Mouse (Mus musculus) megakaryocyte, embryonic 14.5 days (primary cell): ENCODE measurements around the gene Ikbke. TPM values are rescaled to one million over a fixed set of nuclear protein-coding genes. Genes with fewer than 3 reads are reported as not detected.
"Not testable (repeated sequence)": the region's sequence is repeated elsewhere in the genome, so short reads cannot be mapped to it uniquely, and the experiment has no call there.

ENCODE experiments used
- H3K27me3 ChIP-seq: replicated peaks from 2 replicates; pipeline ENCODE3; 2012; ENCODE audit warnings: inconsistent platforms
- H3K36me3 ChIP-seq: replicated peaks from 2 replicates; pipeline ENCODE3; 2012; ENCODE audit warnings: low read length, inconsistent platforms, mixed read lengths
- H3K4me1 ChIP-seq: 2 replicates; pipeline ENCODE4 v1.6.1; 2012; ENCODE audit warnings: inconsistent platforms
- H3K4me3 ChIP-seq: replicated peaks from 2 replicates; pipeline ENCODE3; 2012; ENCODE audit warnings: moderate library complexity, mild to moderate bottlenecking, inconsistent platforms
- H3K9me3 ChIP-seq: 2 replicates; pipeline ENCODE4 v1.6.1; 2012; ENCODE audit warnings: inconsistent platforms
- FLI1 ChIP-seq: IDR thresholded peaks from 2 replicates; pipeline ENCODE4 v1.6.1; 2012; ENCODE audit warnings: low read length, inconsistent platforms, mixed read lengths
- GATA1 ChIP-seq: IDR thresholded peaks from 3 replicates; pipeline ENCODE4 v1.6.1; 2012; ENCODE audit warnings: mixed read lengths, low read length, inconsistent platforms, borderline replicate concordance
- polyA plus RNA-seq: library from polyadenylated mRNA; stranded (reverse); fragments of >175 nt; gene quantifications from 2 replicates; pipeline ENCODE4 v1.2.3, GENCODE M21; 2012; ENCODE audit warnings: low replicate concordance; ENCODE audit not compliant: insufficient read depth

Gene Ikbke
- 1.8 and 15.6 TPM in 2 replicates for polyA plus RNA-seq

GRCm38 (mm10) chr1:131279456-131279776 lies at the start of gene Ikbke:
Ikbke (minus strand) TSS chr1:131279606.
- H3K27me3 ChIP-seq: peaks cover 9% of the 10 kb centered on the region
- H3K36me3 ChIP-seq: peaks cover 25% of the 10 kb centered on the region
- H3K4me1 ChIP-seq: peaks cover 88% of the 10 kb centered on the region
- peak within 1 kb of the TSS; percentile 91 for H3K4me3 ChIP-seq
- TF ChIP-seq GATA1 (no peak), FLI1 (no peak)
- no peaks in the 10 kb centered on the region for H3K9me3 ChIP-seq

GRCm38 (mm10) chr1:131329093-131329492 lies 49.7 kb upstream of the Ikbke start:
- not testable (repeated sequence) for H3K9me3 ChIP-seq, H3K27me3 ChIP-seq, H3K4me3 ChIP-seq
- H3K4me1 ChIP-seq: peaks cover 26% of the 10 kb centered on the region
- peaks cover 86% of the 10 kb centered on the region for H3K36me3 ChIP-seq

- Histone ChIP-seq H3K4me3 (no peak overlapping the region), H3K9me3 (no peaks in the 10 kb centered on the region), H3K36me3 (peaks cover 84% of the 10 kb centered on the region), H3K27me3 (no peaks in the 10 kb centered on the region), H3K4me1 (peaks cover 17% of the 10 kb centered on the region)
- no peak for TF ChIP-seq GATA1
- TF ChIP-seq FLI1: no peak
Observed at GRCm38 (mm10) chr1:131327167-131327566, 47.8 kb upstream of the Ikbke start.

- Histone ChIP-seq H3K9me3 (no peaks in the 10 kb centered on the region), H3K4me1 (peaks cover 24% of the 10 kb centered on the region), H3K27me3 (no peaks in the 10 kb centered on the region), H3K36me3 (peaks cover 89% of the 10 kb centered on the region), H3K4me3 (no peak overlapping the region)
- TF ChIP-seq GATA1 (no peak), FLI1 (no peak)
Observed at GRCm38 (mm10) chr1:131324816-131325463, 45.5 kb upstream of the Ikbke start.

- Histone ChIP-seq H3K4me1 (peaks cover 34% of the 10 kb centered on the region), H3K9me3 (no peaks in the 10 kb centered on the region), H3K4me3 (no peak overlapping the region), H3K36me3 (peaks cover 95% of the 10 kb centered on the region), H3K27me3 (no peaks in the 10 kb centered on the region)
- TF ChIP-seq FLI1: no peak
- TF ChIP-seq GATA1: no peak
Observed at GRCm38 (mm10) chr1:131319598-131320330, 40.4 kb upstream of the Ikbke start.

- peaks cover 34% of the 10 kb centered on the region for H3K4me1 ChIP-seq
- H3K4me3 ChIP-seq: no peak overlapping the region
- peaks cover 95% of the 10 kb centered on the region for H3K36me3 ChIP-seq
- H3K27me3 ChIP-seq: no peaks in the 10 kb centered on the region
- TF ChIP-seq GATA1 (no peak), FLI1 (no peak)
- no peaks in the 10 kb centered on the region for H3K9me3 ChIP-seq
Observed at GRCm38 (mm10) chr1:131318397-131318796, 39.0 kb upstream of the Ikbke start.

GRCm38 (mm10) chr1:131317625-131318024 lies 38.2 kb upstream of the Ikbke start:
- no peak overlapping the region for H3K4me3 ChIP-seq
- H3K36me3 ChIP-seq: peaks cover 96% of the 10 kb centered on the region
- no peaks in the 10 kb centered on the region for H3K9me3 ChIP-seq
- H3K4me1 ChIP-seq: peaks cover 34% of the 10 kb centered on the region
- no peaks in the 10 kb centered on the region for H3K27me3 ChIP-seq
- no peak for TF ChIP-seq FLI1

- H3K27me3 ChIP-seq: no peaks in the 10 kb centered on the region
- no peaks in the 10 kb centered on the region for H3K9me3 ChIP-seq
- TF ChIP-seq FLI1 (no peak), GATA1 (no peak)
- peaks cover 4% of the 10 kb centered on the region; the same call in 1 of the 2 replicates for H3K4me1 ChIP-seq
- peaks cover 74% of the 10 kb centered on the region for H3K36me3 ChIP-seq
- H3K4me3 ChIP-seq: no peak overlapping the region
Observed at GRCm38 (mm10) chr1:131311284-131311683, 31.9 kb upstream of the Ikbke start.

- no peaks in the 10 kb centered on the region for H3K9me3 ChIP-seq
- no peaks in the 10 kb centered on the region for H3K27me3 ChIP-seq
- H3K4me3 ChIP-seq: no peak overlapping the region
- H3K4me1 ChIP-seq: peaks cover 4% of the 10 kb centered on the region; the same call in 1 of the 2 replicates
- TF ChIP-seq FLI1 (no peak), GATA1 (no peak)
- H3K36me3 ChIP-seq: peaks cover 65% of the 10 kb centered on the region
Observed at GRCm38 (mm10) chr1:131310237-131310818, 30.9 kb upstream of the Ikbke start.

- H3K9me3 ChIP-seq: no peaks in the 10 kb centered on the region
- no peak overlapping the region for H3K4me3 ChIP-seq
- no peaks in the 10 kb centered on the region for H3K27me3 ChIP-seq
- TF ChIP-seq GATA1: no peak
- no peak for TF ChIP-seq FLI1
- H3K4me1 ChIP-seq: peaks cover 27% of the 10 kb centered on the region
- peaks cover 62% of the 10 kb centered on the region for H3K36me3 ChIP-seq
Observed at GRCm38 (mm10) chr1:131300750-131301149, 21.3 kb upstream of the Ikbke start.
